Mouse (Mus musculus) MEL (cell line): Measurements from ENCODE around the gene Limk1.

ENCODE experiments used
- CTCF ChIP-seq, 3 experiments: IDR thresholded peaks in 2 of 3; conservative IDR thresholded peaks in 1 of 3; 2 replicates each; pipeline ENCODE4 v1.5.1; 2011 to 2012; ENCODE audit warnings: low read length in 3 of 3, low read depth in 2 of 3, mild to moderate bottlenecking in 2 of 3, improper control_type of control experiment in 1 of 3, inconsistent platforms in 1 of 3, mixed read lengths in 1 of 3, moderate library complexity in 1 of 3; ENCODE audit not compliant: control insufficient read depth in 1 of 3, insufficient read depth in 1 of 3, poor library complexity in 1 of 3, severe bottlenecking in 1 of 3
- RCOR1 ChIP-seq: IDR thresholded peaks from 2 replicates; pipeline ENCODE4 v1.6.1; 2012; ENCODE audit warnings: low read depth, mild to moderate bottlenecking, inconsistent platforms, low read length, improper control_type of control experiment

DNA sequence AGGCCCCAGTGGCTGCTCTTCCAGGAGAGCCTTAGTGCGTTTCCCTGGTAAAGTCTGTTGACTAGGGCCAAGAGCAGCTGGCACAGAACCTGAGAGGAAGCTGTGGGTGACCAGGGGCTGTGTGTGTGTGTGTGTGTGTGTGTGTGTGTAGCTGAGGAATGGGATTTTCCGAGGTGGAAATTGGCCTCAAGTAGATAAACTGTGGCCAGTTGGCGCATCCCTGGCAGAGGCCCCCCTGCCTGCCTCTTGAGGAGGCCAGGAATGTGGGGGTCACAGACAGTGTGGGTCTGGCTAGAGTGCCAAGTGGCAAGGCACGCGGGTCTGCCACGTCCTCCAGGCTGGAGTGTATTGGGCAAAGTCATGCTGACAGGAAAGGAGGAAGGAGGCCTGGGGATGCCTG, 20.9 kb upstream of the Limk1 start:
- TF ChIP-seq RCOR1 (no peak), CTCF (IDR thresholded peaks at IDR 0.05 in 2 of 3, conservative IDR thresholded peaks at IDR 0.05 in 1 of 3; ENCODE audit: control insufficient read depth in 1 of 3, insufficient read depth in 1 of 3, low read depth in 2 of 3, low read length in 3 of 3, poor library complexity in 1 of 3, severe bottlenecking in 1 of 3) (no peak)
